ENCODE assay signal across 8 mouse cellular contexts in the genomic region with DNA sequence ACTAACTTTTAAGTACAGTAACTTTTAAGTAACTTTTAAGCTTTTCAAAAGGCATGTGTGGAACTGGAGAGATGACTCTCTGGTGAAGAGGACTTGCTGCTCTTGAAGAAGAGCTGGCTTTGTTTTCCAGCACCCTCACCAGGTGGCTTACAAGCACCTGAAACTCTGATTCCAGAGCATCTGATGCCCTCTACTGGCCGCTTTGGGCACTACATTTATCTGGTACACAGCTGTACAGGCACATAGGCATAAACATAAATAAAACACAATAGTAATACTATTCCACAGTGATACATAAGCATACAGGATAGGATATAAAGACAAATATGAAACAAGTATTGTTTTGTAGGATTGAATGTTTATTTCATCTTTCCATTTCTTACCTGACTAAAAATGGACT.
DNase-seq lines count a peak whose midpoint lies in the region; ATAC-seq and TF ChIP-seq lines count a peak whose summit lies in the region.

No protein-coding gene starts in this region.

- H3K27ac ChIP-seq in testis, adult 2 months (ENCODE audit: control insufficient read depth, insufficient read depth, low read depth, low read length): no peak overlapping the region
- H3K27ac ChIP-seq in bone marrow macrophage, adult 2 months (ENCODE audit: insufficient read depth, low read depth, low read length): no peak overlapping the region

- no peaks in the 10 kb centered on the region for H3K4me1 ChIP-seq in testis, adult 2 months (ENCODE audit: control insufficient read depth, insufficient read depth, low read length)
- no peaks in the 10 kb centered on the region for H3K4me1 ChIP-seq in bone marrow macrophage, adult 2 months (ENCODE audit: control insufficient read depth, insufficient read depth, low read length)

- intact Hi-C loops in heart, postnatal 36 days (cut with DNase I): loop anchor here (10.0 kb wide), 1 partner anchor 237 kb away; no protein-coding TSS in a partner anchor

- no peak for ATAC-seq in activated CD4-positive, CD25-positive, alpha-beta regulatory T cell, adult 4 months

- TF ChIP-seq CTCF in testis, adult 2 months (IDR thresholded peaks at IDR 0.05; ENCODE audit: control insufficient read depth, insufficient read depth, insufficient replicate concordance, low read depth, low read length): peak; percentile 46; the same call in 1 of the 2 replicates
- TF ChIP-seq CTCF in bone marrow macrophage, adult 2 months (IDR thresholded peaks at IDR 0.05; ENCODE audit: low read depth, low read length): peak; percentile 76

- DNase-seq in heart, postnatal 36 days: peak; percentile 22 to 49
- no peak for DNase-seq in heart, adult 11 months
- DNase-seq in testis, postnatal 14 days (ENCODE audit: low spot score): no peak
- peak; percentile 49 for DNase-seq in kidney, adult 9 months
- DNase-seq in right cerebral cortex, postnatal 14 days: peak; percentile 35

- no peaks in the 10 kb centered on the region for H3K27me3 ChIP-seq in testis, adult 2 months (ENCODE audit: control insufficient read depth, insufficient read depth, low read length)

- TF ChIP-seq POLR2A in testis, adult 2 months (IDR thresholded peaks at IDR 0.05; ENCODE audit: control insufficient read depth, low read depth, low read length): no peak
- TF ChIP-seq POLR2A in bone marrow macrophage, adult 2 months (IDR thresholded peaks at IDR 0.05; ENCODE audit: borderline replicate concordance, low read depth, low read length): no peak

- no peak overlapping the region for H3K4me3 ChIP-seq in testis, adult 2 months (ENCODE audit: control insufficient read depth, low read depth, low read length)
- no peak overlapping the region for H3K4me3 ChIP-seq in bone marrow macrophage, adult 2 months (ENCODE audit: insufficient read depth, low read length)

- H3K36me3 ChIP-seq in testis, adult 2 months (ENCODE audit: control insufficient read depth, insufficient read depth, low read length): no peaks in the 10 kb centered on the region

Comparison
In these comparisons a context has a peak if more than half of its experiments do, and no peak if none do; other contexts are left out.
1. DNase-seq: peak in heart, postnatal 36 days (2 of 2), kidney, adult 9 months (single experiment) and right cerebral cortex, postnatal 14 days (single experiment); none in heart, adult 11 months (single experiment) and testis, postnatal 14 days (single experiment).